Mouse (Mus musculus) liver, adult 2 months (tissue): Measurements from ENCODE around the gene Cntn5.

Experiments used
- CTCF ChIP-seq: fragments of 200-500 bp; IDR thresholded peaks from 2 replicates; pipeline ENCODE4 v1.5.1; 2011; ENCODE audit warnings: low read depth, low read length, control low read depth
- POLR2A ChIP-seq: fragments of 200-500 bp; IDR thresholded peaks from 2 replicates; pipeline ENCODE4 v1.6.1; 2011; ENCODE audit warnings: low read length, control low read depth; ENCODE audit not compliant: insufficient read depth; ENCODE audit errors: extremely low read depth

DNA sequence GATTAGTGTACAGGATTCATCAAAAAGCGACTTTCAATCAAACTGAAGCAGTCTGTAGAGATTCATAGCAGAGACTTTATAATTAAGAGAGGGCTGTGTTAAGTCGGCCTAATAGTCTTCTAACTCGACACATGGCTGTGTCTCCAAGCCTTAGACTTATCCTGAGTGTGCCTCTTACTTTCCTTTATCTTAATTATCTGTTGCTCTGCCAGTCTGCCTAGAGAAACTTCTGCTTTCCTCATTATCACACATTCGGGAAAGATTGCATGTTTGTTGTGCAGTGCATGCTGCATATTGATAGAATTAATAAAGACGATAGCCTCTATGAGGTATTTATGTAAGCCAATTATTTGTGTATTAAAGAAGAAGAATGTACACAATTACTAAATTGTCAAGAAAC is 375.9 kb downstream of the Cntn5 start:
- TF ChIP-seq CTCF (no peak), POLR2A (no peak)
